Mouse (Mus musculus) embryonic fibroblast, embryonic 13.5 days (primary cell): ENCODE data around the gene Gm5148. TPM values are rescaled to one million over a fixed set of nuclear protein-coding genes. Genes with fewer than 3 reads are reported as not detected.

Experiments used
- H3K27ac ChIP-seq: 2 replicates; pipeline ENCODE4 v1.5.1; 2012; ENCODE audit warnings: low read length, control low read depth, inconsistent platforms; ENCODE audit not compliant: insufficient read depth
- H3K4me1 ChIP-seq: 2 replicates; pipeline ENCODE4 v1.6.1; 2011; ENCODE audit warnings: low read length; ENCODE audit not compliant: control insufficient read depth, insufficient read depth
- H3K4me3 ChIP-seq: 2 replicates; pipeline ENCODE4 v1.5.1; 2011; ENCODE audit warnings: mild to moderate bottlenecking, control low read depth, low read length; ENCODE audit not compliant: insufficient read depth
- CTCF ChIP-seq: IDR thresholded peaks from 2 replicates; pipeline ENCODE4 v1.5.1; 2011; ENCODE audit warnings: mild to moderate bottlenecking, control low read depth, low read length, moderate library complexity, borderline replicate concordance; ENCODE audit not compliant: insufficient read depth
- POLR2A ChIP-seq: IDR thresholded peaks from 2 replicates; pipeline ENCODE4 v1.6.1; 2011; ENCODE audit warnings: low read depth, mild to moderate bottlenecking, control low read depth, low read length, moderate library complexity
- polyA plus RNA-seq: library from polyadenylated mRNA; stranded (reverse); fragments of >200 nt; gene quantifications from 2 replicates; pipeline ENCODE4 v1.2.4, GENCODE M21; 2011; ENCODE audit warnings: low read depth; ENCODE audit not compliant: missing spikeins, insufficient read length

Gm5148 gene
- polyA plus RNA-seq = 0.55 and 1.4 TPM in 2 replicates

DNA sequence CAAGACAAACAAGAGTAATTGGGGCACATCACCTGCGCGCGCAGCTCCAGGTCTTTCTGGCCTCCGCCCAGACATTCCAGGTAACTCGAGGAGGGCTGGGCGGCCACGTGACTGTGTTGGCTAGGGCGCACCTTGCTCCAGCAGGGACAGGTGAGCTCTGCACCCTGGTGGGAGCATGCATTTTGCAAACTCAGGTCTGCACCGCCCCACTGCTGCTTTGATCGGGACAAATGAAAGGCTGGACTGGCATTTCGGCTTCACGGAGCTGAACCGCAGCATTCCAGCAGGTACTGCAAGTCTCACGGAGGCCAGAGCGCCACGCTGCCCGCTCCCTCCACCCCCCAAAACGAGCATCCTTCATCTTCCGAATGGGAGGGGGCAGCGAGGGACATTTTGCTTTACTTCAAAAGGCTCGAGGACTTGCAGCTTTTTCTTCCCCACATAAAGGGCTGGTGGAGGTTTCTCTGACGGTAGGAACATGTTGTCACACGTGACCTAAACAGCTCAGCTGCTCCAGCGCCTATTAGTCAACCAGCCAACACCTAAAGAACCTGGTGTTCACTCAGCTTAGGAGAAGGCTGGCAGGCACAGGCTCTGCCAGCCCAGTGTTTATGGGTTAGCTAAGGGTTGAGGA is at the start of gene Gm5148:
Gm5148 (minus strand) TSS at position 320 of the 634 bp plus-strand sequence.
- no peak for TF ChIP-seq POLR2A
- TF ChIP-seq CTCF = no peak
- Histone ChIP-seq H3K4me3 (no peak within 1 kb of the TSS), H3K4me1 (peaks cover 3% of the 10 kb centered on the region; the same call in 1 of the 2 replicates), H3K27ac (no peak within 1 kb of the TSS)

DNA sequence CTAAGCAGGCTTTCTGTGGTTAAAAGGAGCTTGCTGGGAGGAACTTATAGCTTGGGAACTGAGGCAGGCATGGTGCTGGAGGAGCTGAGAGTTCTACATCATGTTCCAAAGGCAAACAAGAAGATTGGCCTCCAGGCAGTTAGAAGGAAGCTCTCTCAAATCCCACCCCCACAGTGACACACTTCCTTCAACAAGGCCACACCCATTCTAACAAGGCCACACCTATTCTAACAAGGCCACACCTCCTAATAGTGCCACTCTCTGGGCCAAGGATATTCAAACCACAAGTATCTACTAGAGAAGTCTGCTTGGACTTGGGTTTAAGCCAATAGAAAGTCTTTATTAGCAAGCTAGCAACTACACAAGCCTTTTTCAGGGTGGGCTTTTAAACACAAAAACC is 46.7 kb upstream of the Gm5148 start:
- H3K4me3 ChIP-seq = no peak overlapping the region
- H3K27ac ChIP-seq = no peak overlapping the region
- H3K4me1 ChIP-seq = peaks cover 3% of the 10 kb centered on the region; the same call in 1 of the 2 replicates
- TF ChIP-seq POLR2A (no peak), CTCF (no peak)

GRCm38 (mm10) chr3:37769268-37769756 is 45.0 kb upstream of the Gm5148 start:
- TF ChIP-seq CTCF = no peak
- TF ChIP-seq POLR2A = no peak
- Histone ChIP-seq H3K4me3 (no peak overlapping the region), H3K27ac (no peak overlapping the region), H3K4me1 (peaks cover 3% of the 10 kb centered on the region; the same call in 1 of the 2 replicates)

GRCm38 (mm10) chr3:37767147-37768015 is 43.1 kb upstream of the Gm5148 start:
- no peak overlapping the region for H3K27ac ChIP-seq

GRCm38 (mm10) chr3:37766628-37767027 is 42.3 kb upstream of the Gm5148 start:
- no peak for TF ChIP-seq POLR2A
- no peak for TF ChIP-seq CTCF
- Histone ChIP-seq H3K4me1 (peaks cover 3% of the 10 kb centered on the region; the same call in 1 of the 2 replicates), H3K27ac (no peak overlapping the region), H3K4me3 (no peak overlapping the region)

More at GRCm38 (mm10) chr3:37767147-37768015, 43.1 kb upstream of the Gm5148 start:
- Histone ChIP-seq H3K4me1 (peaks cover 3% of the 10 kb centered on the region; the same call in 1 of the 2 replicates), H3K4me3 (no peak overlapping the region)
- TF ChIP-seq CTCF (no peak), POLR2A (no peak)

DNA sequence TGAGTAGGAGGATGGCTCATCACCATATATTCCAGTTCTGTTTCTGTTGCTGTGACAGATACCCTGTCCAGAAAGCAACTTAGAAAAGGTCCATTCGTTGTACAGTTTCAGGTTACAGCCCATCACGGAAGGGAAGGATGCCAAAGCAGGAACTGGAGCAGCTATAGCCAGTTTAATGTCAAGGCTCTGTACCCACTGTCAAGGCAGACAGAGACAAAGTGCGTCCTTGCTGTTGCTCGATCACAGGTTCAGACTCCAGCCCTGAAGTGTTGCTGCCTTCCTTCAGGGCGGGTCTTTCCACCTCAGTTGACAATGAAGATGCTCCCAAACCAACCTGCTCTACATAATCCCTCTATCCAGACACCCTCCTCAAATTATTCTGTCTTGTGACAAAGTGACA is 41.7 kb upstream of the Gm5148 start:
- no peak for TF ChIP-seq POLR2A
- no peak for TF ChIP-seq CTCF
- Histone ChIP-seq H3K4me3 (no peak overlapping the region), H3K4me1 (peaks cover 3% of the 10 kb centered on the region; the same call in 1 of the 2 replicates), H3K27ac (no peak overlapping the region)

- TF ChIP-seq POLR2A (no peak), CTCF (no peak)
- H3K4me3 ChIP-seq = no peak overlapping the region
- H3K27ac ChIP-seq = no peak overlapping the region
- H3K4me1 ChIP-seq = peaks cover 3% of the 10 kb centered on the region; the same call in 1 of the 2 replicates
These were observed 41.0 kb upstream of the Gm5148 start for GRCm38 (mm10) chr3:37765275-37765674.

- no peak for TF ChIP-seq CTCF
- TF ChIP-seq POLR2A = no peak
- Histone ChIP-seq H3K4me3 (no peak overlapping the region), H3K27ac (no peak overlapping the region), H3K4me1 (no peaks in the 10 kb centered on the region; the same call in 1 of the 2 replicates)
These were observed 38.0 kb upstream of the Gm5148 start for GRCm38 (mm10) chr3:37762303-37762702.

DNA sequence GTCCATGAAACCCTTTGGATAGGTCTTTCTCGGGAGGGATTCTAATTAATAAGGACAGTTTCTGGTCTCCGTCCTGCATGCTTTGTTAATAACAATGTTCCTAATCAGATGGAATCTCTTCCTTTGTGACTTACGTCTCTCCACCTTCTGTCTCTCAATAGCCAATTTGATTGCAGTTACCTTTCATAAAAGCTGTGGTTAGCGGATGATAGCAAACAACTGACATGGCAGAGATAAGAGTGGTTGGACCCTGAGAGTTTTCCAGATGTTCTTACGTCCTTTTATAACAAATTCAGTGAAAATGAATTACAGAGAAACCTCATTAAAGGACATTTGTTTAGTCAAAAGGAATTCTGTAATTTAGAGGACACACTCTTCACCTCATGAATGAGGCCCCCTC is 37.5 kb upstream of the Gm5148 start:
- no peak for TF ChIP-seq POLR2A
- no peak for TF ChIP-seq CTCF
- Histone ChIP-seq H3K4me3 (no peak overlapping the region), H3K4me1 (no peaks in the 10 kb centered on the region; the same call in 1 of the 2 replicates), H3K27ac (no peak overlapping the region)

DNA sequence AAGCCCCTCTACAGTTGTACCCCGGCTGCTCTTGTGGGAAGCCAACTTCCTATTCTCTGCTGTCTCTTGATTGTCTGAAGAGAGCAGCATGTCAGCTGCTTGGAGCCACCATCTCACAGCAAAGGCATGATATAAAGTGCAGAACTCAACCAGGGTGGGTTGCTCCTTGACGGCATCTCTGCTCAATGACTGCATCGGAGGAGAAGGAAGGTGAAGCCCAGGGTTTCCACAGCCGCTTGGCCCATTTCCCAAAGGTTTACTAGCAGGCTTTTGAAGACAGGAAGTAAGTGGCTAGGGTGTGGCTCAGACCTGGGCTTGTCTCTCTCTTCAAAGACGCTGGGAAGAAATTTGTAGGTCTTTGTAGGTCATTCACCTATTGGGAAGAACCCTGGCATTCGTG is 36.6 kb upstream of the Gm5148 start:
- TF ChIP-seq POLR2A (no peak), CTCF (no peak)
- Histone ChIP-seq H3K4me1 (no peaks in the 10 kb centered on the region; the same call in 1 of the 2 replicates), H3K27ac (no peak overlapping the region), H3K4me3 (no peak overlapping the region)
